Mouse (Mus musculus): ENCODE results near the gene Noct. TPM values are rescaled to one million over a fixed set of nuclear protein-coding genes. Genes with fewer than 3 reads are reported as not detected.

Noct gene
- polyA plus RNA-seq, 2 experiments from 2014 or later = 3.3 to 4.4 TPM

DNA sequence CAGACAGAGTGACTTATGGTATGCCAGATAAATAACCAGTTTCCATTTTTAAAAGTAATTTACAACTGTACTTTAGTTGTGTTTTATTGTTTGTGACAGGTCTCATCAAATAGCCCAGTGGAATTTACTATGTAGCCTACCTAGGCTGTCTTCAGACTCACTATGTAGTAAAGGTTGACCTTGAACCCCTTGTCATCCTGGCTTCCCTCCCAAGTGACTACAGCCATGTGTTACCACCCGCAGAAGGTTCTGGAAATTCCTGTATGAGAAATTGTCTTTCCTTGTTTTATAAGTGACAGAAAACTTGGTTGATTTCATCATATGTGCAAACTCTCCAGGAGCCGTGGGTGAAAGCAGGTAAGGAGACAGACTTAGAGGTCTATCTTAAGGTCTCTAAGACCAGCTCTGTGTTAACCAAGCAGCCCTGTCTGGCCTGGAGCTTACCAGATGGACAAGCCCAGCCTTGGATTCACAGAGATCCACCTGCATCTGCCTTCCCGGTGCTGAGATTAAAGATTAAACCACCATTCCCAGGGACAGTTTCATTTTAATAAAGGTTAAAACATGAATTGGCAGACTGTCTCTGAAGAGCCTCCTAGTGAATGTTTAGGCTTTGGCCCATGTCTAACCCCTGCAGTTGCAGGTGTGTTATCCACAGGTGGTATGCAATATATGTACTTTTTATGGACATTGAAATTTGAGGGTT, 8.1 kb downstream of the Noct start:
- no peak for ATAC-seq

DNA sequence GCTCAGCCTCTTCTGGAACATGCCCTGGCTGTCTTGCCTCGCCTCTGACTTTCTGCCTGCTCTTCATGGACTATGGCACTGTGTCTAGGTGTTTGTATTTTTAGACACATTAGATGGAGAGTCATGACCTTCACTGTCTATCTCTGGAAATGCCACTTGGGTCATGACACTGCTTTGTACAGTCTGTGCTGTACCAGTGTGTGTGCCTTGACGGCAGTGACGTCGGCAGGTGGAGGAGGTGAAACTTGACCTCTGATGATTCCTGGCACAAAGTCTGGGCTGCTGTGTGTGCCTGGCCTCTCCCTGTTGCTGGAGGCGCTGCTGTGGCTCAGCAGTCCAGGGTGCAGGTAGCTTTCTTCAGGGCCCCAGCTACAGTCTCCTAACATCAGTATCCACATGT, 9.2 kb downstream of the Noct start:
- ATAC-seq = no peak

DNA sequence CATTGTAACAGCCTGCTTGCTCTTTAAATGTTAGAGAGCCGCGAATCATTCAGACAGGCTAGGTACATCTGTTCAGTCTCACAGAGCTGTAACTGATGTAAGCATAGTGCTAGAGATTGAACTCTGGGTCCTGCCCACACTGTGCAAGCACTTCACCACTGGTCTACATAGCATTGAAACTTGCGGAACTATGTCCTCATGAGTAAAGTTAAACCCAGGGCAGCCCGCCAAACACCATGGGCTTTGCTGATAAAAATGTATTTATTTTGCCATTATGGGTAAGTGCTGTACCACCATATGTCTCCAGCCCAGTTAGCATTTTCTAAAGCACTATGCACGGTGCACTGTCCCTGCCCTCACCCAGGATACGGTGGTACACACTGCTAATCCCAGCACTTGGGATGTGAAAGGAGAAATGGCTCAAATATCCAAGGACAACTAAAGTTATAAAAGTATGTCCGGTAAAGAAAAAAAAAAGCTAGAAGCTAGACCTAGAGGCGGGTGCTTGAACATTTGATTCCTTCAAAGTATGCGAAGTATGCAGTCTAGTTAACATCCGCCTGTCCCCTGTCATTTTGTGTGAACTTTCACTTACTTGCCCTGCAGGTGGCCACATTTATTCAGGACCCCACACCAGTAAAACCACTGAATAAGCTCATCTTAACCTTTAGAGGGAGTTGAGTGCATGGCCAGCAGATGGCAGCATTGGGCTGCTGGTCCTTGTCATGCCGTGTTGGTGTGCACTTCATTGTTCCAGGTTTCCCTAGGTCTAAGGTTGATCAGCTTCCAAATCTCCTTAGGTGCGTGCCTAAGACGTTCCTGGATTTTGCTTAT, 9.9 kb downstream of the Noct start:
- peak; percentile 95 for ATAC-seq

DNA sequence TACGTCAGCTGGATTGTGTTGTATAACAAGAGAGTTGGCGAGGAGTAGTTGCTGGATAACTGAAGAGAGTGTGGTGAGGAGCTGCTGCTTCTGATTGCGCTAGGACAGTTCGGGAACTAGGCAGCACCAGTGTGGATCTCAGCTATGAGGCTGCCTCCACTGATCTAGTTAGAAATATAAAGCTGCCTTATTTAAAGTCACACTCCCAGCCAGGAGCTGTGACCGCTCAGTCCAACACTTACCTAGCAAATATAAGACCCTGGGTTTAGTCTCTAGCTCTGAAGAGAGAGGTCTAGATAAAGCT, 10.5 kb downstream of the Noct start:
- no peak for ATAC-seq

DNA sequence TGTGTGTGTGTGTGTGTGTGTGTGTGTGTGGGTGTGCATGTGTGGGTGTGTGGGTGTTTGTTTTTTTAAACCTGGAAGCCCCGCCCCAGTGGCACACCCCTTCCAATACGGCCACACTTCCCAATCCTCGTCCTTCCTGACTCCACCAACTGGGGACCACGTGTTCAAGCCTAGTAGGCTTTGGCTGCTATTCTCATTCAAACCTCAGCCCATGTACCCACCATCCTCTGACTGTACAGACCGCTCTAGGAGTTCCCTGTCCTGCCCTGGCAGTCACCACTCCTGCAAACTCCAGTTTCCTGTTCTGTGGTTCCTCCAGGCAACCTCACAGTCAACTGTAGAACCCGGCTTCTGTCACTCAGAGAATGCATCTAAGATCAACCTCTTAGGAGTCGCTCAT, 14.3 kb downstream of the Noct start:
- no peak for ATAC-seq

DNA sequence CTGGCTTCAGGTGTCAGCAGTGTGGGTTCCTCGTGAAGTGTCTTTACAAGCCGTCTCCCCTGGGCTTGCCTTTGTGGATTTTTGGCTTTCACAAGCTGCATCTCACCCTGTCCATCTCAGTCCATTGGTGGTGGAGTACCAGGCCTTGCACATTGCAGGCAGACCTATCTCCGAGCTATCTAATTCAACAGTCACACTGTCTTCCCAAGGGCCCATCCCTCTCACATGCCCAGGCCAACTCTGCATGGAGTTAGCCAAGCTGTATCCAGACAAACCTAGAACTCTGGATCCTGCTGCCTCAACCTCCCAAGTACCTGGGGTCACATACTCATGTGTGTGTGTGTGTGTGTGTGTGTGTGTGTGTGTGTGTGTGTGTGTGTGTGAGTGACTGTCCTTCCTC, 15.3 kb downstream of the Noct start:
- ATAC-seq = no peak

DNA sequence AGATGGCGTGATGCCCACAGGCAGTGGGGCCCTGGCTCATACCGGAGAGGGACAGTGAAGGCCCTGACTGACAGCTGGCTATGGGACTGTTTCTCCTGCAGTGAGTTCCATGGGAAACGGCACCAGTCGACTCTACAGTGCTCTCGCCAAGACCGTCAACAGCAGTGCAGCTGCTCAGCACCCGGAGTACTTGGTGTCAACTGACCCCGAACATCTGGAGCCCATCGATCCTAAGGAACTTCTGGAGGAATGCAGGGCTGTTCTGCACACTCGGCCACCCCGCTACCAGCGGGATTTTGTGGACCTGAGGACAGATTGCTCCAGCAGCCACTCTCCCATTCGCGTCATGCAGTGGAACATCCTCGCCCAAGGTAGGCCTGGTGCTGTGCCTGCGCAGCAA, 23.5 kb downstream of the Noct start:
- ATAC-seq = no peak

DNA sequence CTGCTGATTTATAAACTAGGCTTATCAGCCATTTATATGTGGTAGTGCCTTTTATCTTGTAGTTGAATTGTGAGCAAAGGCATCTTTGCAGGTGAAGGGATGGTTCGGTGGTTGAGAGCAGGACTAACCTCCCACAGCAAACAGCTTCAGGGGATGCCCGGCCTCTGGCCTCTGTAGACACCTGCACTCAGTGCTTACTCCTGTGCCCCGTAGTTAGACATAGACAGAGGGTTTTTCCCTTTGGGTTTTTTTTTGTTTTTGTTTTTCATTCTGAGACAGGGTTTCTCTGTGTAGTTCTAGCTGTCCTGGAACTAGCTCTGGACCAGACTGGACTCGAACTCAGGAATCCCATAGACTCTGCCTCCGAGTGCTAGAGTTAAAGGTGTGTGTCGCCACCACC, 24.4 kb downstream of the Noct start:
- ATAC-seq = no peak

DNA sequence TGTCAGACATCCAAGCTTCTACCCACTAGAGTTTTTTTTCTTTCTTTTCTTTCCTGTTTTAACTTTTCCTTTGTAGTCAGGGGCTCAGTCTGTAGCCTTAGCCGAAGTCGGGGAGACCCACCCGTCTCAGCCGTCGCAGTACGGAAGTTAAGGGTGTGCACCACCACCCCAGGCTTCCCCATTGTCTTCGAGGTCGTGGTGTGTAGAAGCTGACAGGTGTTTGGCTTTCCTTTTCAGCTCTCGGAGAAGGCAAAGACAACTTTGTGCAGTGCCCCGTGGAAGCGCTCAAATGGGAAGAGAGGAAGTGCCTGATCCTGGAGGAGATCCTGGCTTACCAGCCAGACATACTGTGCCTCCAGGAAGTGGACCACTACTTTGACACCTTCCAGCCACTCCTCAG, 25.2 kb downstream of the Noct start:
- ATAC-seq = no peak

DNA sequence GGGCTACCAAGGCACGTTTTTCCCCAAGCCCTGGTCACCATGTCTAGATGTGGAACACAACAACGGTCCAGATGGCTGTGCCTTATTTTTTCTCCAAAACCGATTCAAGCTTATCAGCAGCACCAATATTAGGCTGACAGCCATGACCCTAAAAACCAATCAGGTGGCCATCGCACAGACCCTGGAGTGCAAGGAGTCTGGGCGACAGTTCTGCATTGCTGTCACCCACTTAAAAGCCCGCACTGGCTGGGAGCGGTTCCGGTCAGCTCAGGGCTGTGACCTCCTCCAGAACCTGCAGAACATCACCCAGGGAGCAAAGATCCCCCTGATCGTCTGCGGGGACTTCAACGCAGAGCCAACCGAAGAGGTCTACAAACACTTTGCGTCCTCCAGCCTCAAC, 25.6 kb downstream of the Noct start:
- no peak for ATAC-seq

DNA sequence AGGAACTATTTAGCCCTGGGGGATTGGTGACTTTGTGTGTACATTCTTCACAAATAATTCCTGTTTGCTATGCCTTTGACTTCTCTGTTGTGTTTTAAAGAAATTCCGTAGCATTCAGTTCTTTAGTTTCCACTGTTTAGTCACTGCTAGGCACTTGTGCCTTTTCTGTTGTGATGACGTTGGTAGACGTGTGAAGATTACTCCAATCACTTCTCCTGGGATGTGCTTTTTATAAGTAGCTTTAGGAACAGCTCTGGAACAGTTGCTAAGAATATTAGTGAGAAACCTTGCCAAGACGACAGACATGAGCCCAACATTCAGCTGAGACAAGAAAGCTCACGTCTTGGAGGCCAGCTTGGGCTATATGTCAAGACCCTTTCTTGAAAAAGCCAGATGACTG, 26.8 kb downstream of the Noct start:
- no peak for ATAC-seq

DNA sequence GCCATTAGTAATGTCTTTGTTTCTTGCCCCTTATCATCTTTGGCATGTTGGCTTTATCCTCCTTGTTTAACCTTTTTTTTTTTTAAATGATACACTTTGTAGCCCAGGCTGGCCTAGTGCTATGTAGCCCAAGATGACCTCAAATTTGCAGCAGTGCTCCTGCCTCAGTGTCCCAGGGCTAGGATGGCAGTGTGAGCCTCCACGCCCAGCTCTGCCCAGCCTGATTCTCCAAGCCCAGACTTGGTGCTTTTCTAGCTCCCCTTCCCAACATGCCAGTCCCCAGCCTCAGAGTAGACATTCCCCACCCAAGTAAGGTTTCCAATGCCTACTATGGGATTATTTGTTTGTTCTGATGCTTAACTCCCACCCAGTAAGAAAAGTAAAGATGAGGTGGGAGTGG, 28.0 kb downstream of the Noct start:
- no peak for ATAC-seq

DNA sequence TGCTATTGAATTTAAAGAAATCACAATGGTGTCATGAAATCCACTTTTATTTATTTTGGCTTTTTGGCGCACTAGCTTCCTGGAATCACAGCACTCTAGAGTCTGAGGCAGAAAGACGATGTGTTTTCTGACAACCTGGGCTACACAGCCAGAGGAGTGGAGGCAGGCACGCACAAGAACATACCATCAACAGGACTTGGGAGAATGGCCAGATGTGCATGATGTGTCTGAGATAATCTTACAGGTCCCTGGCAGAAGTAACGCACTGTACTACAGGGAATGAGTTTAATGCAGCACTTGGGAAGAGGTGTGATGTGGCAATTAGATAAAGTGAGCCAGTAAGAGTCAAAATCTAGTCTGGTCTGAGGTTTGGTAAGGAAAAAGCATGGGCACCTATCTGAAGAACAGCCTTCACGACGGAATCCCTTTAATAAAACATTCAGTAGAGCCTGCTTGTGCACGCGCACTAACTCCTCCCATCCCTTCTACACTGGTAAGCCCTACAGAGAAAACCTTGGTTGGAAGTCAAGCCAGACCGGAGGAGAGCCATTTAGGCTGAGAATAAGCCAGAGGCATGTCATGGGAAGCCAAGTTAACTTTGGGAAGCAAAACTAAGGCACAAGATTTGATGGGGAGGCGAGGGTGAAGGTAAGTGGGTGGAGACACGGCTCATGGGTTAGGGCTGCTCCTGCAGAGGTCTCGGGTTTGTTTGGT, 28.6 kb downstream of the Noct start:
- ATAC-seq = no peak

DNA sequence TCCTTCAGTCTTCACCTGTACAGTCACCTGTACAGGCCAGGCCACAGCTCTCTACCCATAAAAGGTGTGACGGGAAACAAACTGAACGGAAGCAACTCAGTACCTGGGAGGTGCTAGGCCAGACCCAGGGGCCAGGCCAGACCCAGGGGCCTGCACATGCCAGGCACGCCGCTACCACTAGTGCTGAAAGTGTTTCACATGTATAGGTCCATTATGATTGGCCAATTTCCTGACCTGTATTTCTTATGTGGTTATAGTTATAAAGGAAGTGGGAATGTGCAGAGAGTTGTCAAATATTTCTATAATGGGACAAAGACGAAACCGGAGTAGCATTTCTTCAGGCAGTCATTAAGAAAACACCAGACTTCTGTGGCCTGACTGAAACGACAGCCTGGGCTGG, 30.5 kb downstream of the Noct start:
- ATAC-seq = no peak

DNA sequence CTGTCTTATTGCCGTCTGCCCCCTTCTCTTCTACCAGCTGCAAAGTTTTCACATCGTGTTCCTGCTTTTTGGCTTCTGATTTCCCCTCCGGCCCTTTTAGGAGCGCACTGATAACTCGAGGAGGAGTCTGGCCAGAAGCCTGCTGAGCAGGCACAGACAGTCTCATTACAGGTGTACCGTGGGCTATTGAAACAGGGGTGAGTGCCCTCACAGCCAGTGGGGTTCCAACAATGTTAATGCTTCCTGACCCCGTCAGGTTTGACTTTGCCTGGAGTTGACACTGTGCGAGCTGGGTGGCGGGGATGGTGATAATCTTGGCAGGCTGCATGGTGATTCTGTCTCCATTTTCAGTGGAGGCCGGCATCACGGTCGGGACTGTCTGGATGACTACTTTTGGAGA, 32.2 kb downstream of the Noct start:
- no peak for ATAC-seq

DNA sequence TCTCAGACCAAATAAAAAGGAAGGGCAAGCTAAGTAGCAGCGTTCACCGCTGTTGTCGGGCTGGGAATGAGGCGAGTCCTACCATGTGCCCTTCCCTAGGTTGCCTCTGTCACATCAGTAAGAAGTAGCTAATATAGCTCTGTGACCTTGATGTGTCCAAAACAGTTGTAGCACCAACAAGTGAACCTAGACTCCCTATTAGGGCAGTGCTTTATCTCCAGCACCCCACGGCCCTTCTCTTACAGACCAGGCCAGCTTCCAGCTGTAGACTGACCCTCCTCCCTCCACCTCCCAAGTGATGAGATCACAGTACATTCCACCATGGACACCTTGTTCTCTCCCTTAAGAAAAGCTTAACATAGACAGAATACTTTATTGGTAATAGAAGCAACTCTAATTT, 33.8 kb downstream of the Noct start:
- no peak for ATAC-seq

DNA sequence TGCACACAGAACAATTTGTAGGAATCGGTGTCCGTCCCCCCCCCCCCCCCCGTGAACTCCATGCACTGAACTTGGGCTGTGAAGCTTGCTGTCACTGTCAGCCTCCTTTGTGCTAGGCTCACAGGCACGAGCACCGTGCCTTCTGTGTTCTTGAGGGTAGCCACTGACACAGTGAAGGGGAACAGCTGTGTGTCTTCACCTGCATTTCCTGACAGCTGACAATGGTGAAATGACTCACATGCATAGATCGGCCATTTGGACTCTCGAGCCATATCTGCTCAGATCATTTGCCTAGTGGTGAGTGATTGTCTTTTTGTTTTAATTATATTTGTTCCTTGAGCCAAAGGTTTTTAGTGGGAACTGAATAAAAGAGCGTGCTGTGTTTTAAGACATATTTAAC, 38.7 kb downstream of the Noct start:
- ATAC-seq = no peak

DNA sequence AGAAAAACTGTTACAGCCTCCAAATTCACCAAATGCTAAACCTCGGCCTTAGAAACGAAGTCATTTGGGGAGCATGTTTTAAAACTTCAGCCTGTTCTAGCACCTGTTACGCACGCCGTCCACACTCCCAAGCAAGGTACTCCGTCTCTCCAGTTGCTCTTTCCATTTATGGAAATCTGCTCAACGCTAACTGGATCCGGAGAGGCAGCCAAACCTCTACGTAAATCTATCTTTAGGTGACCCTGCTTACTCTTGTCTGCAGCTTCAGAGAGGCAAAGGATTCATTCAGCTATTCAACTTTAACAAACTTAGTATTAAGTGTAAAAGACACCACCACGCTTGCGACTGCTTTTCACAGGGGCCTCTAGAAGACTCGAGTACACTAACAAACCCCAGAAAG, 44.2 kb downstream of the Noct start:
- ATAC-seq = no peak

DNA sequence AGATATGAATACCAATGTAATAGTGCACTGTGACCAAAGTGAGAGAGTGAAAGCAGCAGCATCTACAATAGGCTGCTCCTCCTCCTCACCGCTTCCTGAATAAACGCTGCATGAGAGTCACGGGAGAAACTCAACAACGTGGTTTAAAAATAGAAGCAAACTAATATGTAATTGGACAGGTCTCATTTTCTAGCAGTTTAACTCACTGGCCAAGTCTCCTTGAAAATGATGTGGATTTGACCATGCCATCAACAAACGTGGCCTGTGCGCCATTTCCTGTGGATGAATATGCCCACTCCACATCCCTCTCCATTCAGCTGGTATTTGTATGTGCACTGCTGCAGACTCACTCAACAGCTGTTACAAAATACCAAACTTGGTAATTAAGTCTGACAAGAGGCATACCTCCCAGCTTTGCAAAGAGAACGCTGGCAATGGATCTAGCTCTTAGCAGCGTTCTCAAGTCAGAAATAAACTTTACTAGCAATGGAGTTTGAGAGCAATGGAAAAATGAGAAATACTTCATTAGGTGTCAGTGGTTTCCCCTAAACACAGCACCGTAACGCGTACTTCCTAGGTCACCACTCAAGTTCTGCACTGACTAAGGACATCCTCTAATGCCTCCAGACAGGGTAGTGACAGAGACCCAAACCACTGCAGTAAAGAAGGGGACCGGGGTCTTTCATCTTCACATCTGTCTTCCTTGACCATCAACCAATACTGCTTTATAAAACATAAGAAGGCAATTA, 46.0 kb downstream of the Noct start:
- peak; percentile 86 for ATAC-seq

DNA sequence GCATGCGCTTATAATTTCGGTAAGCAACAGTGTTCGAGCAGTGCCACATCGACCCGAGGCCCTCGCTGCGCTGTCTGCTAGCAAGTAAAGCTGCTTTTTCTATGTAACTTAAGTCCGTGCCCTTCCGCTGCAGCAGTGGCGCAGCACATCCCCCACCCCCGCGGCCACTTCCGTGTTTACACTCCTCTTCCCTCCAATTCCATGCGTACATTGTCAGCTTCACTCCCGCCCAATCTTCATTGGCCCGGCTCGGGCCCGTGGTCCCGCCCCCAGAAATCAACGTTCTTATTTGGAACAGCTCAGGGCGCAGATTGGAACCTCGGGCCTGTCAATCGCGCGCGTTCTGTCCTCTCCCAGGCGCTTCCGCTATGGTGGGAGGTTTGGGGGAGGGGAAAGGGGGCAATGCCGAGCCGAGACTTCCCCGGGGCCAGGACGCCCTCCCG, 51.7 kb downstream of the Noct start:
- ATAC-seq = peak; percentile 89

DNA sequence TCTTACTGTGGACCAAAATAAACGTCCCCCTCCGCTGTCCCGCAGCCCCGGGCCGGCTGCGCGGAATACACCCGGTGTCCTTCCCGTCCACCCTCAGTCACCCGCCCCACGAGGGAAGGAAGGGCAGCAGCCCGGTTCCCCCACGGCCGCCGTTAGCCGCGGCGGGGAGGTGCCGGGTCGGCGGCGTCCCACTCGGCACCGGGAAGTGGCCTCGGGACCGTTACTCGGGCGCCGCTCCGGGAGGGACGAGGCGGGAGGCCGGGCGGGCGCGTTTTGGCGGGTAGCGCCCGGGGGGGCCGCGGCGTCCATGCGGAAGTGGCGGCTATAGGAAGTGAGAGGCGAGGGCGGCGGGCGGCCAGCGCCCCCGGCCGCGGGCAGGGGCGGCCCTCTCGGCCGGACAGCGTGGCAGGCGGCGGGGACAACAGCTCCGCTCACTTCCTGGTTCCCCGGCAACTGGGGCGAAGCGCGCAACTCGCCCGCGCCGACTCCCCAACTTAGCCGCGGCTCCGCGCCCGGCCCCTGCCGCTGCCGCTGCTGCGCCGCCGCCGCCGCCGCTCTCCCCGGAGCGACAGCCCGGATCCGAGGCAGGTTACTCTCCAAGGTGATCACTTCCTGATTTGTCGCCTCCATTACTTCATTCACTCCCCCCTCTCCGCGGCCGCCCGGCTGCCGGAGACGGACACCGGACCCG, 52.3 kb downstream of the Noct start:
- peak; percentile 1 for ATAC-seq
